Mouse (Mus musculus) retina, embryonic 14.5 days (tissue): ENCODE data around the gene Phactr1.

Source experiments
- DNase-seq: peaks from one replicate; pipeline ENCODE4 v3.0.0-alpha.2; 2015; ENCODE audit warnings: low spot score

Gene Phactr1

GRCm38 (mm10) chr13:42867026-42867425 is 186.6 kb downstream of the Phactr1 start:
- no peak for DNase-seq

DNA sequence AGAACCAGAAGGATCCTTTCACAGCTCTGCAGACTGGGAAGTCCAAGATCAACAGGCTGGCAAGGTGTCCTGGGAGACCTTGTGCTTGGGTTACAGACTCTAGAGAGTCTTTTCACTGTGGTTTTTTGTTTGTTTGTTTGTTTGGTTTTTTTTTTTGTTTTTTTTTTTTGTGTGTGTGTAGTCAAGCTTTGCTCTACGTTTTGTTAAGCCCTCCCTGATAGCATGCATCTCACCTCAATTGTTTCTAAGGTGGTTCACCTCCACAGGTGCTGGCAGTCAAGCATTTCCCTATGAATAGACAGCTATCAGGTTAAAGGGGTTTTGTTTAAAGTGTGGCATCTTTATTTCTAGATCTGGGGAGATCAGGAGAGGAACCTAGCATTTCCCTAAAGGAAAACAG is 191.7 kb downstream of the Phactr1 start:
- DNase-seq = no peak

- DNase-seq = no peak
Observed at GRCm38 (mm10) chr13:42878346-42878745, 197.9 kb downstream of the Phactr1 start.

DNA sequence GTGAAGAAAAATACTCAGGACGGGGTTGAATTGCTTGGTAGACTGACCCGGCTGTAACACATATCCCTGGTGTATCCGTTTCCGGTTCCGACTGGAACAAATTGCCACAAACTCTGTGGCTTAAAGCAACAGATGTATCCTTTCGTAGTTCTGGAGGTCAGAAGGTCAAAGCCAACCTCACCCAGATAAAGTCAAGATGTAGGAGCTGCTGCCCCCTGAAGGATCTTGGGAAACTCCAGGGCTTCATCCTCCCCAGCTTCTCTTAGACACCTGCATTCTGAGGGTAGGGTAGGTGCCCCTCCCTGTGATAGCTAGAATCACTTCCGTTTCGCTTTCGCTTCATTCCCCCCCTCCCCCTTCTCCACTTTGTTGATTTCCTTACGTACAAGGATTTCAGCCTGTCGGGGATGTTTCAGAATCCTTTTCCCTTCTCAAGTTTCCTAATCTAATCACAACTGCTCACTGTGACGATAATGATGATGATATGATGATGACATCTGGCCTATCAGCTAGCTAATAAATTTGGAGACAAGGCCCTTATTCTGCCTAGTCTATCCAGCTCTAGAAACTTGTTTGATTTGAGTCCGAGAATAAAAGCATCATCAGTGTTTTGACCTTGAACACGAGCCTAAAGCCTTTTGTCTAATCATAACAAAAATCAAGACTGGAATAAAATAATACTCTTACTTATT is 203.8 kb downstream of the Phactr1 start:
- no peak for DNase-seq

GRCm38 (mm10) chr13:42884725-42885115 is 204.3 kb downstream of the Phactr1 start:
- DNase-seq = no peak

DNA sequence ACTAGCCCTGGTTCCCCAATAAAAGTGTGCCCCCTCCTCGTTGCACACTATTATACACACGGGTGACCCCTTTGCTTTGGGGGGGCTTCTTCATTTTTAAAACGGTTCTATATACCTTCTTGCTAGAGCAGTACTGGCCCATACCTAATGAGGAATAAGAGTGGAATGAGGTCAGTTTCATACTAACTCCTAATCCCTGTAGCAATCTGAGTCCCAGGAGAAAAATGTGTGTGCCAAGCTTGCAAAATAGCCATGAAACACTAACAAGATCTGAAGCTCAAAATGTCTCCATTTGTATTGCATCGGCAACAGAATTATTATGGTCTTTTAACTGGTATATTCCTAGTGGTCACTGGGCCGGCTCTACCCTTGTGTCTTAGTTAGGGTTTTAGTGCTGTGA is 207.3 kb downstream of the Phactr1 start:
- no peak for DNase-seq

DNA sequence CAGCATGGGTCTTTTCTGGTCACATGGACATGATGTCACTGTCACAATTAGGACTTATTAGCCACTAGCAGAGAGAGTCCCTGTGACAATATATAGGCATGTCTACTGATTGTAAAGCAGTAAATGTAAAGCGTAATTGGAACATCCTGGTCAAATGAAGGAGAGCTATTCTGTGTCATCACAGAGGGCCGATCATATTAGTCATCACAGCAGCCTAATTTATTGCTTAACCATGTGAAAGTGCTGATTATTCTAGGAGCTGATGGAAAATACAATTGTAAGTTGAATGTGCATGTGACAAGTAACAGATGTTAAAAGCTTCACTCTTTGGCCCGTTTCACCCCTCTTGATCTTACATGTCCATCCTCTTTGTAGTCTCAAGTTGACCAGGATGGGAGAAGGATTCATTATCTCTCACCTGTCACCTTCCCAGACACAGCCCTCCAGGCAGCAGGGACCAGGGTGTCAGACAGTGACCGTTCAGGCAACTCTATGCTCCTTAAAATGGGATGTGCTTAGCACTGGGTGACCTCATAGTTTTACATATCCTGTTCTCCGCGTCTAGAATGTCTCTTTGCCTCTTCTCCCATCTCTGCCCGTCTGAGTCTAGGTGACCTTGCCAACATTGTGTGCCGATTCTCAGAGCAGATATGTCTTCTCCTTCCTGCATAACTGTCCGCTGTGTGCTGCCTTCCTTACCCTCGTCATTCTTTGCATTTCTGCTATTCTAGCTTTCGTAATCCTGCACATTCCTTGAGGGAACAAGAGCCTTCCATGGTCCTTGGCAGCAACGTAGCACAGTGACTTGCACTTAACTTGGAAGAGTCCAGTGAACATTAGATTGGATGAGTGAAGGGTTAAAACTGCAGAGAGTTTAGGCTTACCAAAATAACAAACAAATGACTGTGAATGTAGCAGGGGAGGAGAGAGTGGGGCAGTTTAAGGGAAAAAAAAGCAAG is 209.4 kb downstream of the Phactr1 start:
- peak; percentile 38 for DNase-seq

DNA sequence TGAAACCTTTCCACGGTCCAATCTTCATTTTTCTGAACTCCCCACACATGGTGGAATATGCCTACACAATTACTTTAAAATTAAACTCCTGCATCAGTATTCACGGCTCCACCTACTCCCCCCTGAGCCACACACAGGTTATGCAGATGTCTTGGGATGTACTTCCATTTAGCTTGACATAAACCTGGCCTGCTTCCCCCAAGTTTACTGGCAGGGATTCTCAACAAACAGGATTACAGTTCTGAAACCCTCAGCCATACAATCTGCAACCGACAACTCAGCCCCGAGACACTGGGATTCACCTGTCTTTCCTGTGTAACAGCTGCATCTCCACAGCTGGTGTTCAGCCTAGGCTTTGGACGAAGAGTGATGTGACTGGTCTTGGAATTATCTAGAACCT is 210.2 kb downstream of the Phactr1 start:
- DNase-seq = no peak

DNA sequence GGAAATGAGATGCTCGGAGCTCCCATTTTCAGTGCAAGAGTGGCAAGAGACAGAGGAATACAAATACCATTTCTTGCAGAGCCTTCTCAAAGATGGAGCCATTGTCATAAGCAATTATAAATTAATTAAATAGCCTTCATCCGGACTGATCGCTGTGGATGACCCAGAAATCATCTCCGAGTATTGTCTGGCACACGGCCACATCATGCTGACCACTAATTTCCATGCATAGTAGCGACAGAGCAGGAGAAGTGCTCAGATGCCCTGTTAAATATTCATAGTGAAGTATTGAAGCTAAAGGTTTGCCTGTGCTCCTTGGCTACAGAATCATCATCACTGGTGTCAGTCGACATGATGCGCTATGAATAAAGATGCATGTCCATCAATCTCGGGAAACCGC is 213.6 kb downstream of the Phactr1 start:
- no peak for DNase-seq

- DNase-seq = no peak
Observed at GRCm38 (mm10) chr13:42894598-42894997, 214.2 kb downstream of the Phactr1 start.

GRCm38 (mm10) chr13:42895980-42896379 is 215.6 kb downstream of the Phactr1 start:
- DNase-seq = no peak

GRCm38 (mm10) chr13:42899611-42900010 is 219.2 kb downstream of the Phactr1 start:
- no peak for DNase-seq

DNA sequence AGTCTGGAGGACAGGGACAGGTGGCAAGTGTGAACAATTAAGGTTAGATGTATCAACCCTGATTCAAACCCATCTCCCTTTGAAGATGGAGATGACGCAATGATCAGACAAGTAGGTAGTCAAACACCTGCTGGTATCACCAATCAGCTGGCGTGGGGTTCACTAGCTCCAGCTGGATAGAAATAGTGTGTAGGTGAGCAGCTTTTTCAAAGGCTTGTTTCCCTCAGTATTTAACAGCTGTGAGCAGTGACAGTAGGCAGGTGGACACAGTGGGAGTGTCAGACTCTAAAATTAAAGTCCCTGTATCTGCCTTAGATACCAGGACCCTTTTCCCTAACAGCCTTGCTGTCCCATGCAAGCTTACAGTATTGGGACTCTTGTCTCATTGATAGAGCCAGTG is 221.4 kb downstream of the Phactr1 start:
- no peak for DNase-seq

DNA sequence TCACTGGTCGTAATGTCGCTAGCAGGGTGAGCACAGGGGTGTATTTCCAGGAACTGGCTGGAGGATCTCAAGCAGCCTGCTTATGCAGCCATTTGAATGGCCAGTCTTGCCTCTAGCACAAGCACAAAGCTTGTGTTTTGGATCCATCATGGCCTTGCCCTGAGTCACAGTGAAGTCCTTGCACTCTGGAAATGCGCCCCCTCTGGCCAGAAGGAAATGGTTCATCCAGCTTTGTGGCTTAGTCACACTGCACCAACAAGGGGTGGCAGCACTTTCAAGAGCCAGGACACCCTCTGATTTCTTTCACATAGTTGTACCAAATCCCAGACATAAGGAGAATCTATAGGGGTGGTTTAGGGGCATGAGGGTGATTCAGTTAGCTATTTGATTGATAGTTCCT is 222.4 kb downstream of the Phactr1 start:
- DNase-seq = no peak

- DNase-seq = no peak
Observed at GRCm38 (mm10) chr13:42905818-42906217, 225.4 kb downstream of the Phactr1 start.

DNA sequence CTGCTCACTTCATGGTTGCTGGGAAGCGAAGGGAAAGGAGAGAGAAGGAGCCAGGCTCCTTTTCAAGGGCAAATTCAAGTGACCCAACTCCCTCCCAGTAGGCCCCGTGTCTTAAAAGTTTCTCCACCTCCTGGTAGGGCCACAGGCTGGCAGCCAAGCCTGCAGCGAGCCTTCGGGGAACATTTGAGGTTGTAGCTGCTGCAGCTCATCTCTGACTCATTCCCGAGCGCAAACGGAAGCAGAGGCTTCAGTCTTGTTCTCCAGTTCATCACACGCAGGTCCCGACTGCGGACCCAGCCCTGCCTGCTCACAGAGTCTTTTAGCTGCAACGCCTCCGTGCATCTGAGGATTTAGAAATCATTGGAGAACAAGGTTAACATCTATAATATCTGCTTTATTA is 226.6 kb downstream of the Phactr1 start:
- no peak for DNase-seq

DNA sequence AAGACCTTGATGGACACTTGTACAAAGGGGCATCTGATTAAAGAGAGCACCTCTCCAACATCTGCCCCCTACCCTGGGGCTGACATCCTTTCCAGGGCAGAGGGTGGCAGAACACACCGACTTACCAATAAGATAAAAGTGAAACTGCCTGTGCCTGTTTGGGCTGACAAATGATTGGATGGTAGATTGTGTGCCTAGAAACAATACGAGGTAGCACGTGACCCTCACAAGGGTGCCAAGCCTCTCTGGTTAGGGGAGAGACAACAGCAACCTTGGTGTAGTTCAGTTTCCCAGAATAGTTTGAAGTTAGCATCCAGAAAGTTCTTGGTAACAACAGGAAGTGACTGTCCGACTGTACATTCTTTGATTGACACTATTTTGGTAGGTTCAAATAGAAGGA is 234.7 kb downstream of the Phactr1 start:
- DNase-seq = no peak

- DNase-seq = no peak
Observed at GRCm38 (mm10) chr13:42915851-42916193, 235.4 kb downstream of the Phactr1 start.

DNA sequence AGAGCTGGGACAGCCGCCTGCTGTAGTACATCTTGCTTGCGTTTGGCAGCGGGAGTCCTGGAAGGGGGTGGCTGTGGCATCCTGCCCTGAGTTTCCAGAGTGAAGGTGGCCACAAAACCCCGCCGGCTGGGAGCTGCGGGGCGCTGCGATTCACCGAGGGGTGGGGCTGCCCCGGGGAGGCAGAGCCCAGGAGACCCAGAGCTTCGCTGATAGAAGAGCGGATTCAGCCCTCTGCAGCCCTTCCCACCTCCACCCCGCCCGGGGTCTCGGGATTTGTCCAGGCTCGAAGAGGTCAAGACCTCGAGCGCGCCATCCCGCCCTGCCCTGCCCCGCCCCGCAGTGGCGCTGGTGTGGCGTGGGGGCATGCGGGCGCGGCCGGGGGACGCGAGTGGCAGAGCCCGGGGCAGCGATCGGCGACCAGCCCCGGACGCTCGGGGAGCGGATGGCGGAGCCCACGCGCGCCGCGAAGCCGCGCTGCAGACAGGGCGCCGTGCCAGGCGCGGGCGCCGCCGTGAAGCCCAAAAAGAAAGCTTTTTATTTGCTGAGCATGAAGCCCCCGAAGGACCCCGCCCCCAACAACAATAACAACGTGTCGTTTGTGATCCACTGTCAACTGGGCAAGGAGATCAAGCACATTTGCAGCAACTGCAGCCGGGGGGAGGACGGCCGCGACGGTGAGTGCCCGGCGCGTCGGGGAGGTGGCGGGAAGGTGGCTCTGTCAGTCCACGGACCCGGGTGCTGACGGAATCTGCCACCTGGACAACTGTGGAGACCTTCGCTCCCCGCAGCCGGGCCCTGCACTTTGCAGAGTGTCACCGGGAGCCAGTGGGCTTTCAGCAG is 236.0 kb downstream of the Phactr1 start:
- DNase-seq = peak; percentile 61

- peak; percentile 25 for DNase-seq
Observed at GRCm38 (mm10) chr13:42917251-42917650, 236.8 kb downstream of the Phactr1 start.

DNA sequence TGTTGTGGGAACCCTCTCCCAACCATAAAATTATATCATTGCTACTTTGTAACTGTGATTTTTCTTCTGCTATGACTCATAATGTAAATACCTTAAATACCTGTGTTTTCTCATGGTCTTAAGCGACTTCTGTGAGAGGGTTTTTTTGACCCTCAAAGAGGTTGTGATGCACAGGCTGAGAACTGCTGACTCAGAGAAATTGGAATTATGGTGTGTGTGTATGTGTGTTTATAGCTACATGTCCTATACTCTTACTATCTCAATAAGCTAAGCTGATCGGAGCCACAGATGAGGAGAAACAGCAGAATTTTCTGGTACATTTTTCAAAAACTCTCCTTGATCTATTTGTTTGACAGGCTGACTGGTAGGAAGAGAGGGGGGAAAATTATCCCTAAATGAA is 239.6 kb downstream of the Phactr1 start:
- no peak for DNase-seq

DNA sequence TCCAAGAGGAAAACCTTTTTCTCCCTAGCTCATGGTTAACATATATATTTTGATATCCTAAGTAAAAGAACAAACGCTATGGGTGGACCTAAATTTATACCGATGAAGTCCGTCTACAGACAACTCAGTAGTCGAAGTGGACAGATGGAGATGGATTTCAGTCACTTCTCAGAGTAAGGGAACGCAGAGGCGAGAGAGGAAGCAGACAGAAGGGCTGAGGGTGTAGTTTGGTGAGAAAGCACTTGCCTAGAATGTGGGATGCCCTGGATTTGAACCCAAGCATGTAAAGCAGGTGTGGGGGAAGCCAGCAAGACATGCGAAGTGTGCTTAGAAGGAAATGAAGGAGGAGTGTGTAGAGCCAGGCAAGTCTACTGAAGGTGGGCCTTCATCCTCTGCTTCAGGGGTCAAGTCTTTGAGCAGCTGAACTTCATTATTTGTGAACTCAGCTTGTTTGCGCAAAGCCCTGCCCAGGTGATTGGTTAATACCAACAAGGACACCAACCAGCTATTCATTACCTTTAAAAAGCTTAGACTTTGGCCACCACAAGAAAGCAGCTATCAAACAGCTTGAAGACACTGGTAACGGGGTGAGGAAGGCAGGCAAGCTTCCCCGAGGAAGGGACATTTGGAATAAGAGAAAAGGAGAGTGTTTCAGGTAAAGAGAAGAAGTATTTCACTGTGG is 241.5 kb downstream of the Phactr1 start:
- DNase-seq = no peak
